Mouse (Mus musculus) intestine, embryonic 16.5 days (tissue): ENCODE results near the gene Zp2. TPM values are rescaled to one million over a fixed set of nuclear protein-coding genes. Genes with fewer than 3 reads are reported as not detected.
A peak's percentile ranks its signal among the peaks of the same experiment; 100 is the strongest.

Experiments
- ATAC-seq: fragments of 200-750 bp; cut with Nextera tagmentation; 2 replicates; pipeline ENCODE4 v1.8.0; 2017; ENCODE audit warnings: moderate TSS enrichment, moderate library complexity
- H3K27ac ChIP-seq: fragments of 300-500 bp; sonication (generic); 2 replicates; pipeline ENCODE4 v1.5.1; 2014; ENCODE audit warnings: mild to moderate bottlenecking, low read length
- H3K27me3 ChIP-seq: fragments of 300-500 bp; sonication (generic); replicated peaks from 2 replicates; pipeline ENCODE4 v1.6.1; 2014; ENCODE audit warnings: low read length, control low read depth, mixed read lengths; ENCODE audit not compliant: control insufficient read depth, insufficient read depth
- H3K36me3 ChIP-seq: fragments of 300-500 bp; sonication (generic); 2 replicates; pipeline ENCODE4 v1.6.1; 2014; ENCODE audit warnings: low read length, control low read depth; ENCODE audit not compliant: control insufficient read depth, insufficient read depth
- H3K4me1 ChIP-seq: fragments of 300-500 bp; sonication (generic); 2 replicates; pipeline ENCODE4 v1.6.1; 2014; ENCODE audit warnings: low read length, control low read depth, mixed read lengths; ENCODE audit not compliant: control insufficient read depth, insufficient read depth
- H3K4me2 ChIP-seq: fragments of 300-500 bp; sonication (generic); 2 replicates; pipeline ENCODE4 v1.6.1; 2014; ENCODE audit warnings: low read depth, low read length, control low read depth
- H3K4me3 ChIP-seq: fragments of 300-500 bp; sonication (generic); 2 replicates; pipeline ENCODE4 v1.5.1; 2014; ENCODE audit warnings: mild to moderate bottlenecking, low read length
- H3K9ac ChIP-seq: fragments of 300-500 bp; sonication (generic); 2 replicates; pipeline ENCODE4 v1.6.1; 2014; ENCODE audit warnings: low read depth, low read length
- H3K9me3 ChIP-seq: fragments of 300-500 bp; sonication (generic); 2 replicates; pipeline ENCODE4 v1.6.1; 2016; ENCODE audit warnings: low read length, control low read depth; ENCODE audit not compliant: control insufficient read depth
- WGBS: fragments of 180-500 bp; shearing (Covaris S2); extraction: QIAGEN DNeasy Blood & Tissue Kit; methylation state at CpG from one replicate; pipeline ENCODE4 v1.1.7; 2014; 5-methylcytosine and 5-hydroxymethylcytosine counted together
- polyA plus RNA-seq: library from polyadenylated mRNA; unstranded; fragments of >200 nt; fragmentation: Nextera tagmentation; extraction: Ambion mirVana; gene quantifications from 2 replicates; pipeline ENCODE4 v1.2.1, GENCODE M21; 2015

The Zp2 gene
- polyA plus RNA-seq, 1 experiment from 2014 or later = not detected

- Histone ChIP-seq H3K27ac (no peak overlapping the region), H3K4me1 (no peaks in the 10 kb centered on the region; the same call in 1 of the 2 replicates), H3K4me2 (no peak overlapping the region), H3K27me3 (no peaks in the 10 kb centered on the region), H3K36me3 (no peaks in the 10 kb centered on the region), H3K9me3 (no peaks in the 10 kb centered on the region), H3K4me3 (no peak overlapping the region), H3K9ac (no peak overlapping the region)
- no peak for ATAC-seq
- WGBS = 26% methylated on average over 2 of the region's 2 CpGs
These were observed 33.8 kb upstream of the Zp2 start for GRCm38 (mm10) chr7:120178935-120179334.

- H3K4me3 ChIP-seq = no peak overlapping the region
These were observed 32.5 kb upstream of the Zp2 start for GRCm38 (mm10) chr7:120177611-120178010.

DNA sequence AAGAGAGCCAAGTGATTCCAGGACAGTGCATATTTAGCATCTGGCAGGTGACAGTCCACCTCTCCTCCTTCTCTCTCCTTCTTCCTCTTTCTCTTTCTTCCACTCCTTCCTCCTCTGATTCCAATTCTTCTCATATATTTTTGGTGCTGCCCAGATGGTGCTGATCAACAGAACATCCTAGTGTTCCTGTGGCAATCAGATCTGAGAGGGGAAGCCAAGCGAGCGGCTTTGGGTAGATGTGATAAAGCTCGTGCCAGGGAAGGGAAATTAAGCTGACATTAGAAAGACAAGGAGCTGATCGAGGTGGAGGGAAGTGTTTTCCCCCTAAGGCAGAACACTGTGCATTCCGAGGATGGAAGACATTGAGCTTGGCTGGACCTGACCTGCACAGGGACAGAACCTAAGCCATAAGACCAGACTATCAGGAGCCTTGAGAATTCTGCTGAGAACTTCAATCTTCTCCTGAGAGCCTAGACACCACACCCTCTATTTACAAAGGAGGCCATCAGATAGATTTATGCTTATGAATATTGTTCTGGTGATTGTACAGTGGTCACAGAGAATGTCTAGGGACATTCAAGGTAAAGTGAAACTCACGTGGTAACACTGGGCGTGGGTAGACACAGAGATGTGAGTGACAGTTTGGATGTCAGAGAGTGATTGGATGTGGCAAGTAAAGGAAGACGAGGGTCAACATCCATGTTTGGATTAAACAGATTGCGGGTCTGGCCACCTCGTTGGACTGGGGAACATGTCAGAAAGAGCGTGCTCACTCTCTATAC is 29.8 kb upstream of the Zp2 start:
- ATAC-seq = peak; percentile 77
- no peaks in the 10 kb centered on the region for H3K9me3 ChIP-seq
- H3K9ac ChIP-seq = peak overlapping the region; percentile 74
- H3K27me3 ChIP-seq = no peaks in the 10 kb centered on the region
- no peaks in the 10 kb centered on the region for H3K36me3 ChIP-seq
- peak overlapping the region; percentile 87 for H3K27ac ChIP-seq
- peak overlapping the region; percentile 8; the same call in 1 of the 2 replicates for H3K4me2 ChIP-seq
- 58% methylated on average over 11 of the region's 11 CpGs for WGBS
- H3K4me1 ChIP-seq = peaks cover 2% of the 10 kb centered on the region; the same call in 1 of the 2 replicates
- H3K4me3 ChIP-seq = peak overlapping the region; percentile 49

More at GRCm38 (mm10) chr7:120177611-120178010, 32.5 kb upstream of the Zp2 start:
- 76% methylated on average over 3 of the region's 3 CpGs for WGBS
- ATAC-seq = no peak
- Histone ChIP-seq H3K4me1 (peaks cover 2% of the 10 kb centered on the region; the same call in 1 of the 2 replicates), H3K4me2 (no peak overlapping the region; the same call in 1 of the 2 replicates), H3K27me3 (no peaks in the 10 kb centered on the region), H3K9me3 (no peaks in the 10 kb centered on the region), H3K27ac (no peak overlapping the region), H3K9ac (no peak overlapping the region), H3K36me3 (no peaks in the 10 kb centered on the region)

DNA sequence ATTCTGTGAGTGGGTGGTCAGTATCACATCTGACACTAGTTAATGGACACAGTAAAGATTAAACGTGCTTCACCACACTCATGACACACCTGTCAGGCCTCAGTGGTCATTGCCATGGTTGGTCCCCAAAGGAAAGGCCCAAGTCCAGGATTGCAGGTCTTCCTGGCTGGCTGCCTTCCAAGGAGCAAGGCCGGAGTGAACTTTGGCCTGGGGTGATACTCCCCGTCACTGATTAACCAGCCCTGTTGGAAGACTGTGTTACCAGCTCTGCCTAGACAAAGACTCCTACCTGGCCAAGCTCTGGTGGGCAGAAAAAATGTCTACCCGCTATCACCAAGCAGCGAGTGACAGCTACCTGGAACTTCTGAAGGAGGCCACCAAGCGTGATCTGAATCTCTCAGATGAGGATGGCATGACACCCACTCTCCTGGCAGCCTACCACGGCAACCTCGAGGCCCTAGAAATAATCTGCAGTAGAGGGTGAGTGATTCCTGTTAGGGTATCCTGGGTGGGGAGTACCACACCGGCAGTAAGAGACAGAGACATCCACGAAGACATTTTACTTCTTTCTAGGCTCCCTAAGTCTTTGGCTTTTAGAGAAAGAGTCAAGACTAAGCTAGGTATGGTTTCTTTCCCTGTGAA is 28.6 kb upstream of the Zp2 start, which contains the start of gene Anks4b:
Gene Anks4b, plus strand, starts transcription at position 256 of the 642 bp plus-strand sequence.
- ATAC-seq = peak; percentile 93
- peak within 1 kb of the TSS; percentile 49 for H3K4me3 ChIP-seq

GRCm38 (mm10) chr7:120172188-120172700 is 27.2 kb upstream of the Zp2 start:
- H3K4me3 ChIP-seq = no peak overlapping the region
- no peaks in the 10 kb centered on the region for H3K9me3 ChIP-seq
- H3K27ac ChIP-seq = no peak overlapping the region
- no peak overlapping the region for H3K4me2 ChIP-seq
- 0 out of 2 replicates have a peak, but pooled peaks cover 2% of the 10 kb centered on the region for H3K4me1 ChIP-seq
- ATAC-seq = no peak
- H3K36me3 ChIP-seq = no peaks in the 10 kb centered on the region
- 84% methylated on average over 1 of the region's 1 CpGs for WGBS
- no peaks in the 10 kb centered on the region for H3K27me3 ChIP-seq
- H3K9ac ChIP-seq = no peak overlapping the region

More for the DNA sequence above, 28.6 kb upstream of the Zp2 start, which contains the start of gene Anks4b:
- H3K27me3 ChIP-seq = no peaks in the 10 kb centered on the region
- H3K27ac ChIP-seq = peak within 1 kb of the TSS; percentile 87
- H3K4me1 ChIP-seq = peaks cover 2% of the 10 kb centered on the region; the same call in 1 of the 2 replicates
- H3K9ac ChIP-seq = peak within 1 kb of the TSS; percentile 74
- WGBS = 61% methylated on average over 10 of the region's 10 CpGs
- peak within 1 kb of the TSS; percentile 8 for H3K4me2 ChIP-seq
- no peaks in the 10 kb centered on the region for H3K9me3 ChIP-seq
- H3K36me3 ChIP-seq = no peaks in the 10 kb centered on the region

GRCm38 (mm10) chr7:120163581-120164251 is 18.6 kb upstream of the Zp2 start:
- no peaks in the 10 kb centered on the region for H3K27me3 ChIP-seq
- 89% methylated on average over 11 of the region's 11 CpGs for WGBS
- H3K27ac ChIP-seq = no peak overlapping the region
- ATAC-seq = no peak
- H3K4me2 ChIP-seq = no peak overlapping the region
- H3K36me3 ChIP-seq = no peaks in the 10 kb centered on the region
- no peaks in the 10 kb centered on the region; the same call in 1 of the 2 replicates for H3K4me1 ChIP-seq
- H3K9me3 ChIP-seq = no peaks in the 10 kb centered on the region
- H3K9ac ChIP-seq = no peak overlapping the region
- no peak overlapping the region for H3K4me3 ChIP-seq

- no peak overlapping the region for H3K4me2 ChIP-seq
- H3K9ac ChIP-seq = no peak overlapping the region
- H3K36me3 ChIP-seq = no peaks in the 10 kb centered on the region
- H3K27ac ChIP-seq = peak overlapping the region; percentile 87
- H3K4me1 ChIP-seq = peaks cover 3% of the 10 kb centered on the region
- H3K27me3 ChIP-seq = no peaks in the 10 kb centered on the region
- 17% methylated on average over 4 of the region's 4 CpGs for WGBS
- no peak overlapping the region for H3K4me3 ChIP-seq
- no peaks in the 10 kb centered on the region for H3K9me3 ChIP-seq
- peak; percentile 99 for ATAC-seq
These were observed 13.1 kb upstream of the Zp2 start for GRCm38 (mm10) chr7:120158121-120158613.

GRCm38 (mm10) chr7:120157575-120158061 is 12.5 kb upstream of the Zp2 start:
- Histone ChIP-seq H3K4me1 (peaks cover 3% of the 10 kb centered on the region), H3K27me3 (no peaks in the 10 kb centered on the region), H3K27ac (peak overlapping the region; percentile 87; the same call in 1 of the 2 replicates), H3K4me2 (no peak overlapping the region), H3K9me3 (no peaks in the 10 kb centered on the region), H3K4me3 (no peak overlapping the region), H3K36me3 (no peaks in the 10 kb centered on the region), H3K9ac (no peak overlapping the region)
- no peak for ATAC-seq
- 50% methylated on average over 5 of the region's 5 CpGs for WGBS
